Mouse (Mus musculus) C2C12 (cell line): ENCODE results near the gene Gpr182. TPM values are rescaled to one million over a fixed set of nuclear protein-coding genes. Genes with fewer than 3 reads are reported as not detected.

Experiments
- H3K27me3 ChIP-seq: one replicate; pipeline ENCODE4 v1.6.1; 2011; ENCODE audit not compliant: control insufficient read depth, insufficient read depth, insufficient read length
- H3K36me3 ChIP-seq: one replicate; pipeline ENCODE4 v1.6.1; 2011; ENCODE audit not compliant: control insufficient read depth, insufficient read depth
- H3K4me3 ChIP-seq: one replicate; pipeline ENCODE4 v1.5.1; 2011; ENCODE audit warnings: mild to moderate bottlenecking, control low read depth; ENCODE audit not compliant: poor library complexity, insufficient read depth, severe bottlenecking
- H3K79me2 ChIP-seq: one replicate; pipeline ENCODE4 v1.6.1; 2011; ENCODE audit not compliant: control insufficient read depth, insufficient read depth
- H3K79me3 ChIP-seq: one replicate; pipeline ENCODE4 v1.6.1; 2011; ENCODE audit warnings: low read depth, control low read depth
- H3ac ChIP-seq: one replicate; pipeline ENCODE3; 2011; ENCODE audit warnings: low read depth; ENCODE audit not compliant: control insufficient read depth, insufficient read length
- CEBPB ChIP-seq: IDR thresholded peaks from one replicate; pipeline ENCODE4 v1.6.1; 2011; ENCODE audit warnings: low read depth, mild to moderate bottlenecking, control low read depth, moderate library complexity
- CTCF ChIP-seq: IDR thresholded peaks from one replicate; pipeline ENCODE4 v1.5.1; 2011; ENCODE audit not compliant: control insufficient read depth, insufficient read depth, insufficient read length
- FOSL1 ChIP-seq: IDR thresholded peaks from one replicate; pipeline ENCODE4 v1.8.0; 2011; ENCODE audit warnings: mild to moderate bottlenecking, low read length; ENCODE audit not compliant: poor library complexity, insufficient read depth, severe bottlenecking
- MAX ChIP-seq: IDR thresholded peaks from one replicate; pipeline ENCODE4 v1.6.1; 2011; ENCODE audit warnings: mild to moderate bottlenecking, control low read depth
- MYOD1 ChIP-seq: IDR thresholded peaks from one replicate; pipeline ENCODE4 v1.6.1; 2011; ENCODE audit warnings: low read depth; ENCODE audit not compliant: control insufficient read depth, insufficient read length
- MYOG ChIP-seq: IDR thresholded peaks from one replicate; pipeline ENCODE4 v1.6.1; 2011; ENCODE audit not compliant: control insufficient read depth, insufficient read length; ENCODE audit errors: extremely low read depth
- USF1 ChIP-seq: IDR thresholded peaks from one replicate; pipeline ENCODE4 v1.6.1; 2011; ENCODE audit warnings: low read depth, mild to moderate bottlenecking, control low read depth, moderate library complexity
- polyA plus RNA-seq: library from polyadenylated mRNA; unstranded; fragments of >200 nt; fragmentation: generic; extraction: Trizol; gene quantifications from one replicate; pipeline ENCODE4 v1.2.1, GENCODE M21; 2012; ENCODE audit warnings: missing spikeins

The Gpr182 gene
- polyA plus RNA-seq, 1 experiment: 0.09 TPM

- H3K4me3 ChIP-seq: no peak overlapping the region
- H3ac ChIP-seq: no peak overlapping the region
- H3K79me2 ChIP-seq: no peaks in the 10 kb centered on the region
- no peaks in the 10 kb centered on the region for H3K36me3 ChIP-seq
- H3K79me3 ChIP-seq: no peaks in the 10 kb centered on the region
- TF ChIP-seq MAX (no peak), MYOD1 (no peak), MYOG (no peak), FOSL1 (no peak), CEBPB (no peak), CTCF (no peak), USF1 (no peak)
- peaks cover 51% of the 10 kb centered on the region for H3K27me3 ChIP-seq
These were observed 29.7 kb downstream of the Gpr182 start for GRCm38 (mm10) chr10:127721671-127722418.

- Histone ChIP-seq H3K36me3 (no peaks in the 10 kb centered on the region), H3K27me3 (no peaks in the 10 kb centered on the region), H3K79me2 (no peaks in the 10 kb centered on the region), H3K4me3 (no peak overlapping the region), H3ac (no peak overlapping the region), H3K79me3 (no peaks in the 10 kb centered on the region)
- TF ChIP-seq CEBPB (no peak), USF1 (no peak), MAX (no peak), MYOD1 (no peak), MYOG (no peak), FOSL1 (no peak)
These were observed 38.8 kb downstream of the Gpr182 start for GRCm38 (mm10) chr10:127712736-127713135.

DNA sequence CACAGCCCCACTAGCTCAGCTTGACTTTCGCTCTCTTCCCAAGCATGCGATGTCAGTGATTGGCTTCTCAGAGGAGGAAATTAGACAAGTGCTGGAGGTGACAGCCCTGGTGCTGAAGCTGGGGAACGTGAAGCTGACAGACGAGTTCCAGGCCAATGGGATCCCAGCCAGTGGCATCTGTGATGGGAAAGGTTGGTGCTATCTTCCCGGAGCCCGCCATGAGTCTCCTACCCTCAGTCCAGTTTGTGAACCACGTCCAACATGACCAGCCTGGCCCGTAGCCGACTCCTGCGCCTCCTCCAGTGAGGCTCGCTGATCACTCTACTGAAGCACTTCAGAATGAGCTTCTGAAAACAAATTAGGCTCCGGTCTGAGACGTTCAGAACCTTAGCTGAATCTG is 41.2 kb downstream of the Gpr182 start:
- TF ChIP-seq MYOD1 (no peak), FOSL1 (no peak), USF1 (no peak), MAX (no peak), CTCF (no peak), MYOG (no peak), CEBPB (no peak)
- Histone ChIP-seq H3K79me3 (no peaks in the 10 kb centered on the region), H3K4me3 (no peak overlapping the region), H3K27me3 (no peaks in the 10 kb centered on the region), H3ac (no peak overlapping the region), H3K79me2 (no peaks in the 10 kb centered on the region), H3K36me3 (no peaks in the 10 kb centered on the region)

- H3K36me3 ChIP-seq: no peaks in the 10 kb centered on the region
- H3ac ChIP-seq: no peak overlapping the region
- no peaks in the 10 kb centered on the region for H3K79me3 ChIP-seq
- H3K27me3 ChIP-seq: no peaks in the 10 kb centered on the region
- no peaks in the 10 kb centered on the region for H3K79me2 ChIP-seq
- no peak for TF ChIP-seq MYOD1
- TF ChIP-seq MYOG: no peak
- no peak for TF ChIP-seq FOSL1
- no peak for TF ChIP-seq USF1
- no peak for TF ChIP-seq CEBPB
- no peak for TF ChIP-seq MAX
- no peak for TF ChIP-seq CTCF
- H3K4me3 ChIP-seq: no peak overlapping the region
These were observed 42.6 kb downstream of the Gpr182 start for GRCm38 (mm10) chr10:127708850-127709370.

DNA sequence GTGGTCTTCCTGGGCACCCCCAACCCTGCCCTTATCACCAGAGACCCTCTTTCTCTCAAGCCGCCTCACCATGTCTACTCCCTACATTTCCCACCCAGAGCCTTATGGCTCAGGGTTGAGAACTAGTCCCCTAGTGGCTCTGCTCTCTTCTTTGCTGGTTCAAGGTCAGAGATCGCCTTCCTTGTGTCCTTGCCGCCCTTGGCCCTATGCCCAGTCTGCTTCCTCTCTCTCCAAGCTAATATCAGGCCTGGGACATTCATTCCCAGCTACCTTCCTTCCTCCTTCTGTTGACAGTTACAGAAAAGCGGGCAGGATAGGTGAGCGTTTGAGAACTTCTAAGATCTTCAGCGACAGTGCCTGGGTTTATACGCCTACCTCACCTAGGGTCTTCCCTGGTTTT is 43.8 kb downstream of the Gpr182 start:
- TF ChIP-seq CTCF: no peak
- no peak for TF ChIP-seq USF1
- TF ChIP-seq FOSL1: no peak
- no peak for TF ChIP-seq MYOG
- TF ChIP-seq MAX: no peak
- no peak for TF ChIP-seq CEBPB
- TF ChIP-seq MYOD1: no peak
- Histone ChIP-seq H3K4me3 (no peak overlapping the region), H3K27me3 (no peaks in the 10 kb centered on the region), H3ac (no peak overlapping the region), H3K79me2 (no peaks in the 10 kb centered on the region), H3K79me3 (no peaks in the 10 kb centered on the region), H3K36me3 (no peaks in the 10 kb centered on the region)

DNA sequence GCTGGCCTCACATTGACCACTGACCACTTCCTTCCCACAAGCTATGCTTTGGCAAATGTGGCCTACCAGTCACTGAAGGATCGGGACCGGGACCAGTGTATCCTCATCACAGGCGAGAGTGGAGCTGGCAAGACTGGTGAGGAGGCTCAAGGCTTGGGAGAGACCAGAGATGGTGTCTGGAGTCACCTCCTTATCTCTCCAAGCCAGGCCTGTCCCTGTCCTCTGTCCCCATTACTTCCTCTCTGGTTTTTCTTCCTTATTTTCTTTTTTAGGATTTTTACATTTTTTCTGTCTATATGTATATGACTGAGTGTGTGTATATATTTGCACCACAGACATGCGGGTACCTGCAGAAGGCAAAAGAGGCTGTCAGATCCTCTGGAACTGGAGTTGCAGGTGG is 45.7 kb downstream of the Gpr182 start:
- H3K36me3 ChIP-seq: no peaks in the 10 kb centered on the region
- TF ChIP-seq CEBPB (no peak), CTCF (no peak), MYOG (no peak), FOSL1 (no peak), MAX (no peak), USF1 (no peak), MYOD1 (no peak)
- H3K79me3 ChIP-seq: no peaks in the 10 kb centered on the region
- no peaks in the 10 kb centered on the region for H3K27me3 ChIP-seq
- no peak overlapping the region for H3K4me3 ChIP-seq
- no peaks in the 10 kb centered on the region for H3K79me2 ChIP-seq
- no peak overlapping the region for H3ac ChIP-seq
